Mouse (Mus musculus) lung, adult 2 months (tissue): ENCODE measurements around the gene Ephb1. TPM values are rescaled to one million over a fixed set of nuclear protein-coding genes. Genes with fewer than 3 reads are reported as not detected.

Experiments used
- DNase-seq: peaks from one replicate; pipeline ENCODE4 v3.0.0; 2022
- H3K4me1 ChIP-seq: fragments of 200-500 bp; 2 replicates; pipeline ENCODE4 v1.6.1; 2011; ENCODE audit warnings: low read length; ENCODE audit not compliant: control insufficient read depth, insufficient read depth
- H3K4me3 ChIP-seq: fragments of 200-500 bp; replicated peaks from 2 replicates; pipeline ENCODE3; 2011; ENCODE audit warnings: low read depth, mild to moderate bottlenecking, control low read depth, low read length; ENCODE audit errors: extremely low read depth
- CTCF ChIP-seq: fragments of 200-500 bp; IDR thresholded peaks from 2 replicates; pipeline ENCODE4 v1.5.1; 2011; ENCODE audit warnings: mild to moderate bottlenecking, low read length, control low read depth; ENCODE audit not compliant: insufficient read depth
- POLR2A ChIP-seq: fragments of 200-500 bp; IDR thresholded peaks from 2 replicates; pipeline ENCODE4 v1.6.1; 2011; ENCODE audit warnings: low read depth, mild to moderate bottlenecking, control low read depth, low read length, borderline replicate concordance; ENCODE audit errors: extremely low read depth
- WGBS: fragments of 180-500 bp; shearing (Covaris S2); methylation state at CpG from one replicate; pipeline ENCODE4 v1.1.7; 2018; 5-methylcytosine and 5-hydroxymethylcytosine counted together
- polyA plus RNA-seq: library from polyadenylated mRNA; depleted of rRNA; stranded (reverse); fragments of >200 nt; gene quantifications from 2 replicates; pipeline ENCODE4 v1.2.3, GENCODE M21; 2012

Ephb1 gene
- polyA plus RNA-seq, 1 experiment: 1.1 TPM

GRCm38 (mm10) chr9:102353056-102353635 is 1.3 kb downstream of the Ephb1 start:
- TF ChIP-seq POLR2A (no peak), CTCF (no peak)
- H3K4me3 ChIP-seq: no peak overlapping the region
- DNase-seq: no peak
- H3K4me1 ChIP-seq: no peaks in the 10 kb centered on the region
- 2% methylated on average over 37 of the region's 38 CpGs for WGBS

DNA sequence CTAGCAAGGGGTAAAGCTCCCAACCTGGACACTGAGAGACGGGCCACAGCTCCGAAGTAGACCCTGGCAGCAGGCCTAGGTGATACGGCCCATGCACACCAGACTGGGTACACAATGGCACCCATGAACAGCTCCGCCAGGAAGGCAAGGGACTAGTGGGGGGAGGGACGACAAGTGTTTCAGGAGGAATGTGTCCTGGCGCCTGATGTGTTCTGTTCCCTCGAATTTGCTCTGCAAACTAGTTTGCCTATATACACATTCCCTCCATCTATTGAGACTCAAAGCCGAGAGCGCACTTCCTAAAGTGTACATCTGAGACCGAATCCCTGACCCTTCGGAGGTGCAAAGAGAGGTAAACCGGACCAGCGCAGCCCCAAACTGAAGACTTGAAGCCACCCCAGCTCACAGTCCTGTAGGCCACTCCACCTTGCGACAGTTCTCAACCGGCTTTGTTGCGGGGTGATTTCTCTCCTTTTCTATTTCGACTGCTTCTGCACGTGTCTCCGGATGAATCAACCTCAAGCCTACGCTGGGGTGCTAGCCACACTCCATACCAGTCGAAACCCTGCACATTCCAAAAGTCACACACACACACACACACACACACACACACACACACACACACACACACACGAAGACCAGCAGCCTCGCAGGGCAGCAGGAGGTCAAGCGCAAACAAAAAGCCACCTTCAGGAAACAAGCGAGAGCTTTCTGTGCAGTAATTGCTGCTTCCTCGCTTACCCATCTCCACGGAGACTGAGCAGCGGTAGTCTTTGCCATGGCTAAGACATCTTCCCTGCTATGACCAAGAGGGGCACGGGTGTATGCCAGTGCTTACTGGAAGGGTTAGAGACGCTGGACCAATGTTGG is 2.1 kb downstream of the Ephb1 start:
- WGBS: 11% methylated on average over 30 of the region's 30 CpGs
- Histone ChIP-seq H3K4me1 (no peaks in the 10 kb centered on the region), H3K4me3 (no peak overlapping the region)
- TF ChIP-seq CTCF (no peak), POLR2A (no peak)
- no peak for DNase-seq

DNA sequence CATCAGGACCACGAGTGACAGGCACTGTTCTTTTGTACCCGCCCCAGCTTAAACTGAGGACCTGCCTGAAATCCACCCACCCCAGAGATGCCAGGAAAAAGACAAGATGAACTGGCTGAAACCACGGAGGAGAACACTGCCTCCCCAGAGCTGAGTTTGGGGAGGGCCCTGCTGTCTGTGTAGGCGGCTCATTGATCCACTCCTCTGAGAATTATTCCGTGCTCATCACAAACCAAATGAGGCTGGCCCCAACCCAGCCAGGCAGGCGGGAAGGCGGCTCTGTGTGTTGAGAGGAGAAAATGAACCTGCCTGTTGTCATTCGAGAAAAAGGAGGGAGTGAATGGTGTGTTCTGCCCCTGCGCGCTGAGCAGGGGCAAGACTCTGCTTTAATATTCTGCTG is 2.8 kb downstream of the Ephb1 start:
- no peak for TF ChIP-seq CTCF
- TF ChIP-seq POLR2A: no peak
- Histone ChIP-seq H3K4me3 (no peak overlapping the region), H3K4me1 (no peaks in the 10 kb centered on the region)
- no peak for DNase-seq
- WGBS: 17% methylated on average over 10 of the region's 10 CpGs

GRCm38 (mm10) chr9:102351221-102351620 is 3.3 kb downstream of the Ephb1 start:
- Histone ChIP-seq H3K4me3 (no peak overlapping the region), H3K4me1 (no peaks in the 10 kb centered on the region)
- TF ChIP-seq POLR2A (no peak), CTCF (no peak)
- no peak for DNase-seq
- 62% methylated on average over 5 of the region's 5 CpGs for WGBS

- TF ChIP-seq CTCF (no peak), POLR2A (no peak)
- DNase-seq: no peak
- WGBS: 82% methylated on average over 6 of the region's 6 CpGs
- no peaks in the 10 kb centered on the region for H3K4me1 ChIP-seq
- H3K4me3 ChIP-seq: no peak overlapping the region
Measured at GRCm38 (mm10) chr9:102350696-102351095, 3.8 kb downstream of the Ephb1 start.

DNA sequence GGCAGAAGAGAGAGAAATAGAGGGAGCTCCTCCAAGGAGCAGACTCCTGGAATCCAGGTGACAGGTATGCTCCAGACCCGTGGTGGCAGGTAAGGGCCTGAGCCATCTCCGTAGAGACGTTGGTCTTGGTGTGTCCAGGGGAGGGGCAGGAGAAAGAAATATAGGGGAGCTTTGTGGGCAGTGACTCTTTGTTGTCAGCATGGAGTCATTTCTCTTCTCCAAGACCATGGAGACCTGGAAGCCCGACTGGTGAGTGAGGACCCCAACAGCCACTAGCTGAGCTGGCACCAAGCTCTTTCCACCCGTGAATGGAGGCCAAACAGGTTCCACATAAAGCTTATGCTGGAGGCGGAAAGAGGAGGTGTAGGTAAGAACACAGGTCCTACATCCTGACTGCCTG is 4.4 kb downstream of the Ephb1 start:
- TF ChIP-seq CTCF (no peak), POLR2A (no peak)
- no peak for DNase-seq
- 76% methylated on average over 6 of the region's 6 CpGs for WGBS
- Histone ChIP-seq H3K4me3 (no peak overlapping the region), H3K4me1 (no peaks in the 10 kb centered on the region)

DNA sequence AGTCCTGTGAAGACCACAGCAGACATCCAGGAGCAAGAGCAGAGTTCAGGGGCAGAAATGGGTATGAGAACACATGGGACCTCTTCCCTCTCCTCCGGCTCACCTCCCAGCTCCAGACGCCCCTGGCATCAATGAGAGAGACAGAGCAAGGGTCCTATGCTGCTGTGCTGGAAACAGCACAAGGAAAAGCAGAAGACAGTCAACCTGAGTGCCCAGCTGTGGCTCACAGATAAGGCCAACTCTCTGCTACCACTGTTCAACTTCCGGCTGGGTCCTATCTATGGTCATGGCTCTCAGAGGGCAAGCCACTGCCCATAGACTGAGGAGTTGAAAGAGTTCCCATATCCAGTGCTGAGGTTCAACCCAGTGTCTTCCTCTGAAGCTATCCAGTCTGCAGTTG is 7.7 kb downstream of the Ephb1 start:
- 81% methylated on average over 3 of the region's 3 CpGs for WGBS
- H3K4me1 ChIP-seq: no peaks in the 10 kb centered on the region
- no peak for DNase-seq
- TF ChIP-seq CTCF (no peak), POLR2A (no peak)
- H3K4me3 ChIP-seq: no peak overlapping the region

DNA sequence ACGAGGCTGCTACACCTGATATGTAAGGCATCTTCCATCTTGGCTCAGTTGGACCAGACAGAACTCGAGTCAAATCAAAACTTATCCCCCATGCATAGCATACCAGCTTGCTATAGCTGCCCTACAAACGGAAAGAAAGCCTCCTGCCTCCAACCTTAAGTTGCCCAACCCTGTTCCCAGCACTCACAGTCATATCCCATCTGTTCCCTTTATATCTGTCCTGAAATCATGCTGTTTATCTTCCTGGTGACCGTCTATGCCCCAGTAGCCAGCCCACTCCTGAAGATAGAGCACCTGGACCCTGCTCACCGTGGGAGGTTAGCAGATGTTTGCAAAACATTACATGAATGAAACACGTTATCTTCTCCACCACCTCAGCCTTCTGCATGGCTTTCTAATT is 9.0 kb downstream of the Ephb1 start:
- no peak for TF ChIP-seq CTCF
- Histone ChIP-seq H3K4me1 (no peaks in the 10 kb centered on the region), H3K4me3 (no peak overlapping the region)
- no peak for DNase-seq
- WGBS: 61% methylated on average over 6 of the region's 6 CpGs

- WGBS: 74% methylated on average over 9 of the region's 9 CpGs
- no peak overlapping the region for H3K4me3 ChIP-seq
Measured at GRCm38 (mm10) chr9:102345047-102345446, 9.4 kb downstream of the Ephb1 start.

DNA sequence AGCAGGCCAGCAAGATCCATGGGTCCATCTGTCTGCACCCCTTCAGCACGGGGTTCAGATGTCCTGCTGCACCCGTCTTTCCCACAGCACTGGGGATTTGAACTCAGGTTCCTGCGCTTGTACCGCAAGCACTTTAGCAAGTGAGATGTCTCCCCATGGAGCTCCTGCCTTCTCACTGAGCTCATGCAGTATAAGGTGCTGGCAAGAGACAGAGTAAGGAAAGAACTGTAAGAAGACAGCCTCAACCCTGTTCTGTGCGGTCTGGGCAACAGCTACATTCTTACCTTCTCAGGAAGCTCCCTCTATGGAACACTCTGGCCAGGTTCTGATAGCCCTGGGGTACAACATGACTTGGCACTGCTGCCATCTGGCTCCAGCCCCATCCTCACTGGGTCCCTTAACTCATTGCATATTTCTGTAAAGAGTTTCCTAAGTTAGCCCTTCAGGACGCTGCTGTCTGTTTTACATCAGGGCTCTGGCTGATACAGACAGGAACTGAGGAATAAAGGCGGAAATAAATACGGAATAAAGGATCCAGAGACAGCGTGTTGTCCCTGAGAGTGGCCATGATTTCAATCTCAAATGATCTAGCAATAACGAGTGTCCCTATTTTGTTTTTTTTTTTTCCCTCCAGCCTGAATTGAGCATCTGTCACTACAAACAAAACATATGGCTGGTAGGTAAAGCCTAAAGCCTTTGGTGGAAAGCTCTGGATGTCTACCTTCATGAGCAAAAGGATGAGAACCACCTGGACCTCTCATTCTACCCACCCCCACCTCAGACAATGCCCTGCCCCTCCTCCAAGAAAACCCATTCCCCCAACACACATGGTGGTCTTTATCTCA is 10.2 kb downstream of the Ephb1 start:
- 78% methylated on average over 10 of the region's 10 CpGs for WGBS
- DNase-seq: no peak
- no peaks in the 10 kb centered on the region for H3K4me1 ChIP-seq

More at GRCm38 (mm10) chr9:102345047-102345446, 9.4 kb downstream of the Ephb1 start:
- no peak for TF ChIP-seq POLR2A
- TF ChIP-seq CTCF: no peak
- no peak for DNase-seq
- H3K4me1 ChIP-seq: no peaks in the 10 kb centered on the region

More for the DNA sequence above, 10.2 kb downstream of the Ephb1 start:
- H3K4me3 ChIP-seq: no peak overlapping the region
- no peak for TF ChIP-seq CTCF
- no peak for TF ChIP-seq POLR2A
